Mouse (Mus musculus): Measurements from ENCODE around the gene Gltpd2. TPM values are rescaled to one million over a fixed set of nuclear protein-coding genes. Genes with fewer than 3 reads are reported as not detected.
"Not testable (repeated sequence)": the region's sequence is repeated elsewhere in the genome, so short reads cannot be mapped to it uniquely, and the experiment has no call there.

Gltpd2 gene
- not detected for total RNA-seq (2021)

GRCm38 (mm10) chr11:70518923-70519322, at the start of gene Gltpd2:
Gene Gltpd2 (plus strand): TSS chr11:70519196.
- intact Hi-C loops (cut with DNase I): loop anchor here (5.0 kb wide), 1 partner anchor 108 kb away; no protein-coding TSS in a partner anchor
- DNase-seq (ENCODE audit: low spot score): no peak

- no peak for DNase-seq (ENCODE audit: low spot score)
- intact Hi-C loops (cut with DNase I): no loop called here
Observed at GRCm38 (mm10) chr11:70469764-70470163, 49.2 kb upstream of the Gltpd2 start.

DNA sequence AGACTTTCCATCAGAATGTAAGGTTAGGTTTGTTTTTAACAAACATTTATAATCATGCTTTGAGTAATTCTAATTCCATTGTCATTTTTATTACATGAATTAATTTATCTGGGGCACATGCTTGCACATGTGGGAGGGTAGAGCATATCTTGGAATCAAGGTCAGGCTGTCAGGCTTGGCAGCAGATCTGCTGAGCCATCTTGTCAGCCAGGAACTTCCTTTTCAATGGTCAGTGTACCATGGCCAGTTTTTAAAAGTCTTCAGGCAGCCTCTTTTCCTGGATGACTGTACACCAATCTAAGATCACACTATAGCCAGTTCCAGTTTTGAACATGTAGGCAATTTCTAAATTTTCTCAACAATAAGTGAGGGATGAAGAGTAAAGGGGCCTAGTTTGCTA, 46.3 kb upstream of the Gltpd2 start:
- intact Hi-C loops (cut with DNase I): no loop called here
- no peak for DNase-seq (ENCODE audit: low spot score)

DNA sequence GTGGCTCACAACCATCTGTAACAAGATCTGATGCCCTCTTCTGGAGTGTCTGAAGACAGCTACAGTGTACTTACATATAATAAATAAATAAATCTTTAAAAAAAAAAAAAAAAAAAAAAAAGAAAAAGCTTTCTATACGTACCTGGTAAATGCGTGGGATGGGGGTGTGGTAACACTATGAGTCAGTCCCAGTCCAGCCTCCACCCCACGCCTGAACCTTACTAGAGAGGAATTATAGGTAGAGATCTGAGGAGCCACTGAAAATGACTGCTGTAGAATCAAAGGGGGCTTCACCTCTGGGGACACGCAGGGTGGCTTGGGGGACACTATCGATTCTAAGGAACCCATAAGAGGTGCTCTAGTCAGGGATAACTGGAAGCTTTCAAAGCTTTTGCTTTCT, 45.7 kb upstream of the Gltpd2 start:
- intact Hi-C loops (cut with DNase I); DNase-seq (ENCODE audit: low spot score): not testable (repeated sequence)

- intact Hi-C loops (cut with DNase I): no loop called here
Observed at GRCm38 (mm10) chr11:70474872-70475534, 44.0 kb upstream of the Gltpd2 start.

GRCm38 (mm10) chr11:70485498-70485897, 33.5 kb upstream of the Gltpd2 start:
- DNase-seq (ENCODE audit: low spot score): no peak
- intact Hi-C loops (cut with DNase I): no loop called here

More at GRCm38 (mm10) chr11:70474872-70475534, 44.0 kb upstream of the Gltpd2 start:
- DNase-seq (ENCODE audit: low spot score): no peak

GRCm38 (mm10) chr11:70487816-70488215, 31.2 kb upstream of the Gltpd2 start:
- intact Hi-C loops (cut with DNase I): no loop called here
- no peak for DNase-seq (ENCODE audit: low spot score)

GRCm38 (mm10) chr11:70489138-70489537, 29.9 kb upstream of the Gltpd2 start:
- no peak for DNase-seq (ENCODE audit: low spot score)

DNA sequence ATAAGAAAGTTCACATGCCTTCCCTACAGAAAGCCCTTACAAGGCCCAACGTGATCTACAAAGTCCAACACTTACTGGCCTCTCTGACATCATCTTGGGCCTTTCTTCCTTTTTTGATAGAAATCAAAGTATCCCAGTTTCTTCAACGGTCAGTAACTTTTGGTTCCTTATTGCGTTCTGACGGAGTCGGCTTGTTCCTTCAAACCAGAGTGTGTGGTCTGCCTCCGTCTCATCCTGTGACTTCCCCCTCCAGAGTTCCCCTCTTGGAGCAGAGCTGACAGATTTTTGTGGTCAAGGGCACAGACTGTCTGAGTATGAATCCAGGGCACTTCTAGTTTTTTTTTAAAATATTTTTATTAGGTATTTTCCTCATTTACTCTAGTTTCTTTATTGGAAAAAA, 29.3 kb upstream of the Gltpd2 start:
- intact Hi-C loops (cut with DNase I): no loop called here
- no peak for DNase-seq (ENCODE audit: low spot score)

More at GRCm38 (mm10) chr11:70489138-70489537, 29.9 kb upstream of the Gltpd2 start:
- intact Hi-C loops (cut with DNase I): no loop called here

GRCm38 (mm10) chr11:70499566-70500475, 19.2 kb upstream of the Gltpd2 start:
- intact Hi-C loops (cut with DNase I): loop anchor here (2.0 kb wide), 1 partner anchor 41 kb away; the partner anchor contains the start of genes Cxcl16 and Zmynd15
- no peak for DNase-seq (ENCODE audit: low spot score)

DNA sequence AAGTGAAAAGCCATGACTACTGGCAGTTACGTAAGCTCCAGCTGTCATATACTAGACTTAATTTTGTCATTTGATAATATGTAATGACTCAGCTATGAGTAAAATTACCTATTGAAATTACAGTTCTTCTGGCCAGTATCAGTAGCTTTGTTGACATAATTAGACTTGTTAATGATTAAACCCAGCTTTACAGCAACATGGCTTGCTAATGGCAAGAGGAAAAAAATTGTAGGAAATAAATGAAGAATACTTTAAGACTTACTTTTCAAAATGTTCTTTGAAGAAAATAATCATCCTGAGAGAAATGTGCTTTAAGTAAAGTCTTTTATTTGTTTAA, 18.6 kb upstream of the Gltpd2 start:
- intact Hi-C loops (cut with DNase I): loop anchor here (2.0 kb wide), 1 partner anchor 42 kb away; the partner anchor contains the start of genes Cxcl16 and Zmynd15
- no peak for DNase-seq (ENCODE audit: low spot score)

- DNase-seq (ENCODE audit: low spot score): no peak
- intact Hi-C loops (cut with DNase I): no loop called here
Observed at GRCm38 (mm10) chr11:70502018-70502417, 17.0 kb upstream of the Gltpd2 start.

DNA sequence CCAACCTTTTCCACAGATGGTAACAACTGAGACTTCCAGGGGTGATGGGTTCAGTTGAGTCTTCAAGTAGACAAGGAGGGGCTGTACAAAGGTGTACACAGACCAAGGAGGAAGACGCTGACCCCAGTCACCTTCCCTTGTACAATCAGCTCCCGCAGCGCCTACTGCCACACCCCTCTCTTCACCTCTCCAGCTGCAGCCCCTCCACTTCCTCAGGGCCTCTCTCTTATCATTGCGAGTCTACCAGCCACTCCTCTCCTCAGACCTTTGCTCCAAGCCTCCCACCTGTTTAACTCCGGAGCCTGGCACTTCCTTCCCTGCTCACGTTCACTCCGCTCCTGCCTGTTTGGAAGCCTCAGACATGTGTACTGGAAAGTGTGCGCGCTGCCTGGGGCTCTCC, 14.0 kb upstream of the Gltpd2 start, which contains the start of gene Tm4sf5:
Gene Tm4sf5, plus strand, starts transcription at position 275 of the 400 bp plus-strand sequence.
- no peak for DNase-seq (ENCODE audit: low spot score)
- intact Hi-C loops (cut with DNase I): no loop called here

DNA sequence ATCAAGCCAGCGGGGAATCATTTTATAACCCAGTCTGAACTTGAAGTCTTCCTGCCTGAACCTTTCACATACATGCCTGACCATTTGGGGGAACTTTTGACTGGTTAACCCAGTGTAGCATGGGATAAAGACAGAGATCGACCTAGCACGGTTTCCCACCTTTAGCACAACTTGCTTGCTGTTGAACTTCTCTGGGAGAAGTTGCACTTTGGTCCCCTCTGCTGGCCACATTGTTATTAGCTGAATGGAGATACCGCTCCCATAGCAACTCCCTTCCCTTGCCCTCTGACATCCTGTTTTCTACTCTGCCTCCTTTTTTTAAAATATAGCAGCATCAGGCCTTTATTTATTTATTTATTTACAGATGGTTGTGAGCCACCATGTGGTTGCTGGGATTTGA, 12.6 kb upstream of the Gltpd2 start:
- DNase-seq (ENCODE audit: low spot score): peak; percentile 38
- intact Hi-C loops (cut with DNase I): loop anchor here (1.0 to 2.0 kb wide), 3 partner anchors 54 to 92 kb away; no protein-coding TSS in a partner anchor

GRCm38 (mm10) chr11:70506962-70507515, 12.0 kb upstream of the Gltpd2 start:
- intact Hi-C loops (cut with DNase I): loop anchor here (1.0 to 2.0 kb wide), 3 partner anchors 54 to 93 kb away; no protein-coding TSS in a partner anchor
- DNase-seq (ENCODE audit: low spot score): no peak

DNA sequence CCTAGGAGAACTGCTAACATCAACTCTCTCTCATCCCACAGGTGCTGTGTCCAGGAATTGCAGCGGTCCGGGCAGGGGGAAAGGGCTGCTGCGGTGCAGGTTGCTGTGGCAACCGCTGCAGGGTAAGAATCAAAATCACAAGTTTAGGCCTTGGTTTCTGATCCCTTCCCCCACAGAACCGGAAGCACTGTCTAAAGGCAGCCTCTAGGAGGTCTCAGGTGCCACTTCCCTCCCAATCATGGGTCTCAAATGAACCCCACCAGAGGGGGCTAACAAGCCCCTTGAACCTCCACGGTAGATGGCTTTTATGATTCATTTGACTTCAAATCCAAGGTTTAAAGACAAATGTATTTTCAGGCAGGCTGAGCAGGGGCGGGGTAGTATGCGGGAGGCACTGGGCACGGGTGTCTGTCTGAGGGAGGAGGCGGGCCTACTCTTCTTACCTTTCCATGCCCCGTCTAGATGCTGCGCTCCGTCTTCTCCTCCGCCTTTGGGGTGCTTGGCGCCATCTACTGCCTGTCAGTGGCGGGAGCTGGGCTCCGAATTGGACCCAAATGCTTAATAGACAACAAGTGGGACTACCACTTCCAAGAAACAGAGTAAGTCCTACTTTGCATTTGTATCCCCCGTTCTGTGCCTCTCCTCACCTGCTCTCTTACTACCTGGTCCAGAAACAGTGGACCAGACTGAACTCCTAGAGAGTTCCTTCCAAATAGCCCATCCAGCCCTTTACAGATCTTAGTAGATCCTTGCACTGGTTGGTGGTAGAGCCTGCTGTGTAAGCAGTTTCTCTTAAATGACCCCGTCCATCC, 9.0 kb upstream of the Gltpd2 start:
- no peak for DNase-seq (ENCODE audit: low spot score)
- intact Hi-C loops (cut with DNase I): no loop called here

GRCm38 (mm10) chr11:70511242-70511641, 7.8 kb upstream of the Gltpd2 start:
- intact Hi-C loops (cut with DNase I): no loop called here
- no peak for DNase-seq (ENCODE audit: low spot score)

DNA sequence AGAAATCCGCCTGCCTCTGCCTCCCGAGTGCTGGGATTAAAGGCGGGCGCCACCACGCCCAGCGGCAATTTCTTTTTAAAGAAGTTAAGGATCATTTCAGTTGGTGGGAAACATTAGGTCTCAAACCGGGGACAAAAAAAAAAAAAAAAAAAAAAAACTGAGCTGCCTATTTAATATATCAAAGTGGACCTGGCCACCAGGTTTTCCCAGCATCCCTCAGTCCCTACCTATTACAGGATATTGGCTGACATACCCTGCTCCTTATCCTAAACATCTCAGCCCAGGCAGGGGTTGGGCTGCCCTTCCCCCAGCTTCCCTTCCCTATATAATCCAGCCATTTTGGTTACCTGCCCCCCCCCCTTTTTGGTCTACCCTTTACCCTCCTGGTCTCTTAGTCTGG, 7.2 kb upstream of the Gltpd2 start:
- DNase-seq (ENCODE audit: low spot score): no peak

GRCm38 (mm10) chr11:70512709-70513342, 6.2 kb upstream of the Gltpd2 start:
- no peak for DNase-seq (ENCODE audit: low spot score)
- intact Hi-C loops (cut with DNase I): no loop called here

More for the DNA sequence above, 7.2 kb upstream of the Gltpd2 start:
- intact Hi-C loops (cut with DNase I): no loop called here
